Mouse (Mus musculus): ENCODE data around the gene Gm4756.

- TF ChIP-seq POLR2A (IDR thresholded peaks at IDR 0.05; ENCODE audit: borderline replicate concordance, insufficient read depth, low read length) = no peak
- TF ChIP-seq CTCF (IDR thresholded peaks at IDR 0.05; ENCODE audit: borderline replicate concordance, insufficient read depth, low read depth, low read length) = no peak
Measured at GRCm38 (mm10) chr12:72679635-72680034, 30.2 kb upstream of the Gm4756 start.

Data from cerebellum, adult 2 months (tissue).